In the genomic region with DNA sequence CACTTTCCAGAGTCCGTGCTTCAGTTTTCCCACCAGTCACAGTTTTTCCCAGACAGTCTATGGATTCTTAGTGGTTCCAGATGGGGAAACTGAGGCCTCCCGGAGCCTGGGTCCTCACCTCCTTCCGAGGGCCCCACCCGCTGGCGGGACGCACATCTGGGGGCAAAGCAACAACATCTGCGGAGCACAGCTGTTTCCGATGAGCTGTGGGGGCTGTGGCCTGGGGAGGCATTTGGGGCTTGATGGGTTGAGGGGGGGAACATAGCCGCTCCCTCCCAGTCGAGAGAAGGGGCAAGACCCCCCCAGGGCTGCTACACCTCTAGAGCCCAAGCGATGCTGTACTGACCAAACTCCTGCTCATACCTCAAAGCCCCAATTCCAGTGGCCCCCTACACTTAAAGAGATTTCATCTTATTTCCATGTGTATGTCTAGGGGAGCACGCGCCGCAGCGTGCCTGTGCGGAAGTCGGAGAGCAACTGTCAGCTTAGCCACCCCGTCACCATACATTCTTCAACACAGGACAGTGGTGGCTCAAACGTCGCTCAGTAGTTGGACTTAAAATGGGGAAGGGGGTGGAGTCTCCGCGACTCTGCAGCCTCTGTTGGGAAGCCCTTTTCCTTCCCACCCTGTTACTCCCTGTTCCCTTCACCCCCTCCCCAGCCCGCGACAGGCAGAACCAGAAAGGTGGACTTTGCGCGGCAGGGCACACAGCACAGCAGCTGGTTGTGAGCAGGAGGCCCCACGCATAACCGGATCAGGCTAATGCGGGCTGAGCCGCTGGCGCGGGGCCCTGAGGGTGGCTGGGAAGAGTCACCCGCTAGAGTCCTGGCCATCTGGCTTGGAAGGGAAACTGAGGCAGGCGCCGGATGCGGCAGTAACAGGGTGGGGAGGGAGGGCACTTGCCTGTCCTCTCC, we compare ENCODE assay signal across 11 mouse cellular contexts. TPM values are rescaled to one million over a fixed set of nuclear protein-coding genes. Genes with fewer than 3 reads are reported as not detected.
DNase-seq lines count a peak whose midpoint lies in the region; ATAC-seq lines count a peak whose summit lies in the region.
"Had no signal": no experiment of that assay in that cellular context is flagged by ENCODE, and none has a peak within 500 bp of the region (broad histone marks: within the 10 kb centered on the region; RNA-seq: fewer than 3 reads in every experiment).

No protein-coding gene starts in this region.

- peaks cover 82% of the 10 kb centered on the region for H3K27me3 ChIP-seq in heart, embryonic 15.5 days
- peaks cover 85% of the 10 kb centered on the region for H3K27me3 ChIP-seq in limb, embryonic 12.5 days

- WGBS in heart, embryonic 15.5 days: 13% methylated on average over 36 of the region's 36 CpGs
- 10% methylated on average over 36 of the region's 36 CpGs for whole genome bisulfite sequencing in limb, embryonic 12.5 days

- ATAC-seq in heart, embryonic 15.5 days (replicated peaks; ENCODE audit: insufficient number of reproducible peaks, insufficient read depth, low FRiP score, low read depth): no peak
- ATAC-seq in limb, embryonic 12.5 days (ENCODE audit: insufficient number of reproducible peaks, insufficient read depth, low FRiP score, low TSS enrichment, low read depth): no peak

- DNase-seq in heart, postnatal 25 days (ENCODE audit: low spot score): no peak
- peak; percentile 60 for DNase-seq in thymus, postnatal 0 days (ENCODE audit: low spot score)
- no peak for DNase-seq in thymus, adult 18-20 months
- DNase-seq in thymus, postnatal 36 days: peak; percentile 26 to 51
- DNase-seq in left cerebral cortex, adult 8-10 months (ENCODE audit: low spot score in 2 of 2): no peak
- no peak for DNase-seq in frontal cortex, postnatal 14 days (ENCODE audit: low spot score in 2 of 2)
- DNase-seq: adrenal gland, postnatal 10 days; cerebellum, postnatal 36 days had no signal

- no peak overlapping the region for H3K9ac ChIP-seq in heart, embryonic 15.5 days
- H3K9ac ChIP-seq in limb, embryonic 12.5 days (replicated peaks): no peak overlapping the region
- H3K9ac ChIP-seq: midbrain, embryonic 12.5 days had no signal

- no peak overlapping the region for H3K27ac ChIP-seq in heart, embryonic 15.5 days
- no peak overlapping the region for H3K27ac ChIP-seq in limb, embryonic 12.5 days
- H3K27ac ChIP-seq: midbrain, embryonic 12.5 days had no signal

- no peaks in the 10 kb centered on the region for H3K9me3 ChIP-seq in heart, embryonic 15.5 days (replicated peaks)
- 0 out of 2 replicates have a peak, but pooled peaks cover 9% of the 10 kb centered on the region for H3K9me3 ChIP-seq in limb, embryonic 12.5 days
- H3K9me3 ChIP-seq: midbrain, embryonic 12.5 days had no signal

- H3K36me3 ChIP-seq in heart, embryonic 15.5 days: no peaks in the 10 kb centered on the region
- no peaks in the 10 kb centered on the region for H3K36me3 ChIP-seq in limb, embryonic 12.5 days
- H3K36me3 ChIP-seq: midbrain, embryonic 12.5 days had no signal

- H3K4me3 ChIP-seq in heart, embryonic 15.5 days: no peak overlapping the region; the same call in 1 of the 2 replicates
- peak overlapping the region; percentile 15; the same call in 1 of the 2 replicates for H3K4me3 ChIP-seq in limb, embryonic 12.5 days (replicated peaks)
- H3K4me3 ChIP-seq: midbrain, embryonic 12.5 days had no signal

- intact Hi-C loops in heart, postnatal 25 days (cut with DNase I): no loop called here

- peaks cover 37% of the 10 kb centered on the region for H3K4me1 ChIP-seq in heart, embryonic 15.5 days (replicated peaks)
- H3K4me1 ChIP-seq in limb, embryonic 12.5 days (replicated peaks): peaks cover 48% of the 10 kb centered on the region

- peak overlapping the region; percentile 18; the same call in 1 of the 2 replicates for H3K4me2 ChIP-seq in heart, embryonic 15.5 days
- peak overlapping the region; percentile 9; the same call in 1 of the 2 replicates for H3K4me2 ChIP-seq in limb, embryonic 12.5 days
- H3K4me2 ChIP-seq: midbrain, embryonic 12.5 days had no signal

RNA-seq across cellular contexts. Expression of gene Nrtn, which starts 2.8 kb away (rescaled TPM):
- 19.8 and 25.7 TPM in 2 replicates for polyA plus RNA-seq in heart, embryonic 15.5 days (2015; fragmentation: Nextera tagmentation; extraction: Ambion mirVana)
- total RNA-seq in heart, postnatal 25 days (2021): 10 to 100 TPM; 25.7 to 28.8 TPM
- 17.3 and 23.6 TPM in 2 replicates for polyA plus RNA-seq in thymus, postnatal 0 days (2015; fragmentation: Nextera tagmentation; extraction: Ambion mirVana)
- polyA plus RNA-seq in limb, embryonic 12.5 days (2016; fragmentation: Nextera tagmentation; extraction: Ambion mirVana): 18.9 and 19.6 TPM in 2 replicates
- 1 to 10 TPM; 4.0 to 4.5 (median 4.2) TPM for total RNA-seq in left cerebral cortex, adult 8-10 months (2022)

RNA-seq across cellular contexts. Expression of gene Dus3l, which starts 10.0 kb away (rescaled TPM):
- 28.3 and 37.6 TPM in 2 replicates for polyA plus RNA-seq in heart, embryonic 15.5 days (2015; fragmentation: Nextera tagmentation; extraction: Ambion mirVana)
- total RNA-seq in heart, postnatal 25 days (2021): 10 to 100 TPM; 18.3 to 18.8 TPM
- polyA plus RNA-seq in thymus, postnatal 0 days (2015; fragmentation: Nextera tagmentation; extraction: Ambion mirVana): 34.0 and 36.5 TPM in 2 replicates
- polyA plus RNA-seq in limb, embryonic 12.5 days (2016; fragmentation: Nextera tagmentation; extraction: Ambion mirVana): 42.0 and 46.7 TPM in 2 replicates
- 10 to 100 TPM; 60.1 to 66.1 (median 60.8) TPM for total RNA-seq in left cerebral cortex, adult 8-10 months (2022)

RNA-seq across cellular contexts. Expression of gene Prr22, which starts 15.5 kb away (rescaled TPM):
- 0.92 and 1.1 TPM in 2 replicates for polyA plus RNA-seq in heart, embryonic 15.5 days (2015; fragmentation: Nextera tagmentation; extraction: Ambion mirVana)
- total RNA-seq in heart, postnatal 25 days (2021): under 1 TPM; 0.13 to 0.22 TPM
- 0.40 and 0.68 TPM in 2 replicates for polyA plus RNA-seq in thymus, postnatal 0 days (2015; fragmentation: Nextera tagmentation; extraction: Ambion mirVana)
- 0.69 and 1.3 TPM in 2 replicates for polyA plus RNA-seq in limb, embryonic 12.5 days (2016; fragmentation: Nextera tagmentation; extraction: Ambion mirVana)
- 1 to 10 TPM in 2 of 4 experiments, under 1 TPM in 2; 0.78 to 1.2 (median 0.99) TPM for total RNA-seq in left cerebral cortex, adult 8-10 months (2022)

RNA-seq across cellular contexts. Expression of gene Vmac, which starts 36.7 kb away (rescaled TPM):
- polyA plus RNA-seq in heart, embryonic 15.5 days (2015; fragmentation: Nextera tagmentation; extraction: Ambion mirVana): 11.6 and 16.5 TPM in 2 replicates
- 1 to 10 TPM; 5.0 to 5.2 TPM for total RNA-seq in heart, postnatal 25 days (2021)
- 20.3 and 26.9 TPM in 2 replicates for polyA plus RNA-seq in thymus, postnatal 0 days (2015; fragmentation: Nextera tagmentation; extraction: Ambion mirVana)
- 16.5 and 23.1 TPM in 2 replicates for polyA plus RNA-seq in limb, embryonic 12.5 days (2016; fragmentation: Nextera tagmentation; extraction: Ambion mirVana)
- total RNA-seq in left cerebral cortex, adult 8-10 months (2022): 10 to 100 TPM; 10.4 to 15.7 (median 13.8) TPM

RNA-seq across cellular contexts. Expression of gene Ndufa11, which starts 37.0 kb away (rescaled TPM):
- 912 and 1,025 TPM in 2 replicates for polyA plus RNA-seq in heart, embryonic 15.5 days (2015; fragmentation: Nextera tagmentation; extraction: Ambion mirVana)
- 100 to 1,000 TPM; 913 to 934 TPM for total RNA-seq in heart, postnatal 25 days (2021)
- polyA plus RNA-seq in thymus, postnatal 0 days (2015; fragmentation: Nextera tagmentation; extraction: Ambion mirVana): 821 and 873 TPM in 2 replicates
- polyA plus RNA-seq in limb, embryonic 12.5 days (2016; fragmentation: Nextera tagmentation; extraction: Ambion mirVana): 410 and 419 TPM in 2 replicates
- total RNA-seq in left cerebral cortex, adult 8-10 months (2022): 100 to 1,000 TPM; 185 to 224 (median 208) TPM

Comparison
In these comparisons a context has a peak if more than half of its experiments do, and no peak if none do; other contexts are left out.
1. DNase-seq: peak in thymus, postnatal 0 days (single experiment) and thymus, postnatal 36 days (2 of 2); none in heart, postnatal 25 days (single experiment), thymus, adult 18-20 months (0 of 2), left cerebral cortex, adult 8-10 months (0 of 2) and frontal cortex, postnatal 14 days (0 of 2).